Mouse (Mus musculus) gastrocnemius, postnatal 14 days (tissue): ENCODE results near the gene Arid5a. TPM values are rescaled to one million over a fixed set of nuclear protein-coding genes. Genes with fewer than 3 reads are reported as not detected.

ENCODE experiments used
- microRNA-seq, 2 experiments: library from miRNA; unstranded; fragments of <30 nt; microRNA quantifications; one replicate each; pipeline ENCODE4 v1.2.0; 2021
- total RNA-seq, 2 experiments: library from RNA; stranded (reverse); gene quantifications; 2 replicates each; pipeline ENCODE4 v1.2.3; 2021

Arid5a gene
- total RNA-seq, 2 experiments from 2014 or later: 7.8 to 12.0 TPM

Small RNA genes lying within 50 kb of the gene (microRNA-seq; reads per million reads assigned to microRNA genes)
- gene Mir6898: 0 reads per million in 2 experiments

Other genes with a start within 250 kb of the Arid5a start
- gene Hs6st1, start 239.3 kb upstream of the Arid5a start, total RNA-seq: 10 to 100 TPM; 17.8 to 23.1 TPM
- gene Uggt1, start 63.0 kb upstream of the Arid5a start, total RNA-seq: 10 to 100 TPM; 19.5 to 20.3 TPM
- 1 to 10 TPM in 1 of 2 experiments, under 1 TPM in 1; 0.58 to 1.1 TPM for gene Neurl3, start 33.1 kb upstream of the Arid5a start, total RNA-seq
- gene Kansl3, start 61.4 kb downstream of the Arid5a start, total RNA-seq: 10 to 100 TPM; 26.9 to 31.1 TPM
- gene Fer1l5, start 64.6 kb downstream of the Arid5a start, total RNA-seq: not detected
- gene Lman2l, start 137.5 kb downstream of the Arid5a start, total RNA-seq: 10 to 100 TPM; 15.7 to 17.2 TPM
- 1 to 10 TPM; 4.6 to 5.4 TPM for gene Cnnm4, start 163.9 kb downstream of the Arid5a start, total RNA-seq
- gene Cnnm3, start 204.1 kb downstream of the Arid5a start, total RNA-seq: 10 to 100 TPM in 1 of 2 experiments, 1 to 10 TPM in 1; 9.3 to 13.3 TPM
- gene Ankrd23, start 229.2 kb downstream of the Arid5a start, total RNA-seq: 1,000 to 10,000 TPM; 1,005 to 1,120 TPM
- gene Gm42417, start 231.7 kb downstream of the Arid5a start, total RNA-seq: 100 to 1,000 TPM; 440 to 562 TPM
- 1 to 10 TPM; 5.7 to 9.6 TPM for gene Ankrd39, start 239.7 kb downstream of the Arid5a start, total RNA-seq